Mouse (Mus musculus) layer of hippocampus, adult 2 months (tissue): ENCODE results near the gene Appl2. TPM values are rescaled to one million over a fixed set of nuclear protein-coding genes. Genes with fewer than 3 reads are reported as not detected.

Source experiments
- DNase-seq, 2 experiments: peaks; one replicate each; pipeline ENCODE4 v3.0.0; 2022; ENCODE audit warnings: low spot score in 2 of 2
- H3K27ac ChIP-seq: fragments of 200-600 bp; 2 replicates; pipeline ENCODE4 v1.8.1; 2022
- H3K4me3 ChIP-seq: fragments of 200-600 bp; 2 replicates; pipeline ENCODE4 v1.8.1; 2022; ENCODE audit warnings: mild to moderate bottlenecking
- CTCF ChIP-seq: fragments of 200-600 bp; conservative IDR thresholded peaks from 2 replicates; pipeline ENCODE4 v1.8.1; 2022; ENCODE audit warnings: antibody characterized with exemption, mild to moderate bottlenecking, moderate library complexity
- total RNA-seq, 2 experiments: library from RNA; stranded (reverse); gene quantifications; 2 replicates each; pipeline ENCODE4 v1.2.3; 2021

Appl2 gene
- total RNA-seq, 2 experiments from 2014 or later = 81.1 to 95.5 TPM

- H3K27ac ChIP-seq = no peak overlapping the region
- no peak for DNase-seq
- TF ChIP-seq CTCF = no peak
- no peak overlapping the region for H3K4me3 ChIP-seq
These were observed 44.5 kb downstream of the Appl2 start for GRCm38 (mm10) chr10:83603956-83604564.

GRCm38 (mm10) chr10:83600650-83601049 is 47.9 kb downstream of the Appl2 start:
- TF ChIP-seq CTCF = no peak
- no peak overlapping the region for H3K27ac ChIP-seq
- DNase-seq = no peak
- H3K4me3 ChIP-seq = no peak overlapping the region

GRCm38 (mm10) chr10:83594526-83594925 is 54.0 kb downstream of the Appl2 start:
- TF ChIP-seq CTCF = no peak
- Histone ChIP-seq H3K27ac (peak overlapping the region; percentile 36; the same call in 1 of the 2 replicates), H3K4me3 (no peak overlapping the region)
- peak; percentile 39 to 40 for DNase-seq

GRCm38 (mm10) chr10:83592616-83593015 is 55.9 kb downstream of the Appl2 start:
- peak; percentile 38 to 40 for DNase-seq
- Histone ChIP-seq H3K4me3 (no peak overlapping the region), H3K27ac (peak overlapping the region; percentile 75; the same call in 1 of the 2 replicates)
- TF ChIP-seq CTCF = no peak

GRCm38 (mm10) chr10:83590801-83591200 is 57.7 kb downstream of the Appl2 start:
- Histone ChIP-seq H3K4me3 (no peak overlapping the region), H3K27ac (no peak overlapping the region)
- no peak for TF ChIP-seq CTCF
- no peak for DNase-seq

- peak; percentile 59 for TF ChIP-seq CTCF
These were observed 82.8 kb downstream of the Appl2 start for GRCm38 (mm10) chr10:83565449-83566441.

GRCm38 (mm10) chr10:83563005-83563404 is 85.5 kb downstream of the Appl2 start:
- no peak for TF ChIP-seq CTCF
- Histone ChIP-seq H3K4me3 (no peak overlapping the region), H3K27ac (no peak overlapping the region)
- no peak for DNase-seq

More at GRCm38 (mm10) chr10:83565449-83566441, 82.8 kb downstream of the Appl2 start:
- Histone ChIP-seq H3K4me3 (no peak overlapping the region), H3K27ac (no peak overlapping the region)
- no peak for DNase-seq

Other genes starting within 250 kb of the Appl2 start
- gene Aldh1l2, start 114.6 kb downstream of the Appl2 start, total RNA-seq = 1 to 10 TPM; 2.0 to 2.2 TPM
- 10 to 100 TPM; 28.3 to 28.9 TPM for gene Washc4, start 105.0 kb downstream of the Appl2 start, total RNA-seq
- 10 to 100 TPM; 14.5 to 15.8 TPM for gene 1500009L16Rik, start 74.1 kb upstream of the Appl2 start, total RNA-seq